Mouse (Mus musculus) heart, postnatal 14 days (tissue): ENCODE measurements around the gene Men1. TPM values are rescaled to one million over a fixed set of nuclear protein-coding genes. Genes with fewer than 3 reads are reported as not detected.
A peak's percentile ranks its signal among the peaks of the same experiment; 100 is the strongest.

Experiments
- DNase-seq, 2 experiments: peaks; one replicate each; pipeline ENCODE4 v3.0.0; 2021 to 2022
- intact Hi-C: fragments of 180-260 bp; cut with DNase I; formaldehyde crosslinking; loops from one replicate; pipeline ENCODE4 v1.15.1; 2025
- total RNA-seq, 2 experiments: library from RNA; stranded (reverse); gene quantifications; 2 replicates each; pipeline ENCODE4 v1.2.3; 2021

Gene Men1
- total RNA-seq, 2 experiments from 2014 or later: 18.2 to 18.5 TPM

DNA sequence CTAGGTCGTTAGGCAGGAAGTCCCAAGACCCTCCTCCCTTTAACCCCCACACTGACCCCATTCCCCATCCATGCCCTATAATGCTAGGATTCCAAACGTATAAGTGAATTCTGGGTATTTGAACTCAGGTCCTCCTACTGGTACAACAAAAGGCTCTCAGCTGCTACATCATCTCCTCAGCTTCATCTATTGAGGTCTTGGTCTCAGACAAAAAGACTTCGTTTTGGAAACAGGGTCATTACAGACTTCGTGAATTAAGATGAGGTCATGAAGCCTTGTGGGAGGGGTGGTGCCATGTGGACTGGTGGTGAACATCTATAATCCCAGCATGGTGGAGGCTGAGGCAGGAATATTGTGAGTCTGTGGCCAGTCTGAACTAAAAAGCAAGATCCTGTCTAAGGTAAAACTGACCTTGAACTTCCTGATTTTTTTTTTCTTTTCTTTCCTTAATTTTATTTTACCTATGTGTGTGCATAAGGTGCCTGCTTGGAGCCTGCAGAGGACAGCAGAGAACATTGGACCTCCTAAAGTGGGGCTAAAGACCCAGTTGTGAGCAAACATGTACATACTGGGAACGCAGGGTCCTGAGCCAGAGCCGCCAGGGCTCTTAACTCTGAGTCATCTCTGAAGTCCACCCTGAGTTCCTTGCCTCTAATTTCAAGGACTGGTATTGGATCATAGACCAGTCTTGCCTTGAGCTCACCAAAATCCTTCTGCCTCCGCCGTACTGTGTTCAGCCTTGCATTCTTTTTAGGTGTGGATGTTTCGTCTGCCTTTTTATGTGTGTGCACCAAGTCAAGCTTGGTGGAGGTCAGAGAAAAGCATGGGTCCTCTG is 801 bp upstream of the Men1 start:
- no peak for DNase-seq
- intact Hi-C loops: loop anchor here (5.0 to 10.0 kb wide), 3 partner anchors 207 to 372 kb away; partner anchors contain the start of genes Pola2, Snx15, Tm7sf2 and Znhit2

DNA sequence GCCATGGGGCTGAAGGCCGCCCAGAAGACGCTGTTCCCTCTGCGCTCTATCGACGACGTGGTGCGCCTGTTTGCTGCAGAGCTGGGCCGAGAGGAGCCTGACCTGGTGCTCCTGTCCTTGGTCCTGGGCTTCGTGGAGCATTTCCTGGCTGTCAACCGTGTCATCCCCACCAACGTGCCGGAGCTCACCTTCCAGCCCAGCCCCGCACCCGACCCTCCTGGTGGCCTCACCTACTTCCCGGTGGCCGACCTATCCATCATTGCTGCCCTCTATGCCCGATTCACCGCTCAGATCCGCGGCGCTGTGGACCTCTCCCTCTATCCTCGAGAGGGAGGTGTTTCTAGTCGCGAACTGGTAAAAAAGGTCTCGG is 664 bp downstream of the Men1 start:
- intact Hi-C loops: loop anchor here (10.0 kb wide), 1 partner anchor 271 kb away; the partner anchor contains the start of genes Tm7sf2 and Znhit2

DNA sequence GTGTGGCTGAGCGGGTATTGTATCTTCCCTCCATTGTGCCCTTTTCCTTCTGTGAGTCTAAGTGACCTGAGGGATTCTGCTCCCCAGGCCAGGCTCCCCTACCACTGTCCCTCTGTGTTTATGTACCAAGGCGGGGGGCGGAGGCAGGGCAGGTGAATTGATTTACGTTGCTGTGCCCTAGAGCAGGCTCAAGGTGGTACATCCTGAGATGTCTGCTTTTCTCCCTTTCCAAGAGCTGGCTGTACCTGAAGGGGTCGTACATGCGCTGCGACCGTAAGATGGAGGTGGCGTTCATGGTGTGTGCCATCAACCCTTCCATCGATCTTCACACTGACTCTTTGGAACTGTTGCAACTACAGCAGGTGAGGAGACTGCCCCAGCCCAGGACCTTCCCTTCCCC is 2.1 kb downstream of the Men1 start:
- intact Hi-C loops: loop anchor here (10.0 kb wide), 1 partner anchor 272 kb away; the partner anchor contains the start of genes Tm7sf2 and Znhit2
- no peak for DNase-seq

More for the DNA sequence above, 664 bp downstream of the Men1 start:
- peak in 1 of 2 experiments; percentile 37 for DNase-seq

DNA sequence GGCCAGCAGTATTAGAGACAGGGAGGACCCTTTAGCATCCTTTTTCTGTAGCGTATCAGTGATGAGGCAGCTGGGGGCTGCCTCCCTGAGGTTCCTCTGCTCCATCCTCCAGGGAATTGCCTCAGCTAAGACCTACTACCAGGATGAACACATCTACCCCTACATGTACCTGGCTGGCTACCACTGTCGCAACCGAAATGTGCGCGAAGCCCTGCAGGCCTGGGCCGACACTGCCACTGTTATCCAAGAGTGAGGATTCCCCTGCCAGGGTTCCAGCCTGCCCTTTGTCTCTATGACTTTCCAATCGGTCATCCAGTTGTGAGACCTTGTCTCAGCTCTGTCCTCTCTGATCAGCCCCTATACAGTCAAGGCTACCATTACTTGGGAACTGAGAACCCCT is 3.4 kb downstream of the Men1 start:
- DNase-seq: no peak
- intact Hi-C loops: loop anchor here (10.0 kb wide), 1 partner anchor 273 kb away; the partner anchor contains the start of genes Tm7sf2 and Znhit2

DNA sequence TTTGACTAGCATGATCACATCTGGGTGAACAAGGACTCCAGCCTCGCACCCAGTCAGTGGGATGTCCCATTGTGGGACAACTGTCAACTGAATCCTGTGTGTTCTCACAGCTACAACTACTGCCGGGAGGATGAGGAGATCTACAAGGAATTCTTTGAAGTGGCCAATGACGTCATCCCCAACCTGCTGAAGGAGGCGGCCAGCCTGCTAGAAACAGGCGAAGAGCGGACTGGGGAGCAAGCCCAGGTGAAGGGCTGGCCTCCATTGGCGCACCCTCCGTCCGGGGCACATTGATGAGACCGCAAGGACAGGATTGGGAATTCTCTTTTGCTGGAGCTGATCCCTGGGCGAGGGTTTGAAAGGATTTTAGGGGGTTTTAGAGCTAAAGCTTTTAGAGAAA is 3.9 kb downstream of the Men1 start:
- intact Hi-C loops: loop anchor here (10.0 kb wide), 1 partner anchor 274 kb away; the partner anchor contains the start of genes Tm7sf2 and Znhit2
- DNase-seq: no peak

DNA sequence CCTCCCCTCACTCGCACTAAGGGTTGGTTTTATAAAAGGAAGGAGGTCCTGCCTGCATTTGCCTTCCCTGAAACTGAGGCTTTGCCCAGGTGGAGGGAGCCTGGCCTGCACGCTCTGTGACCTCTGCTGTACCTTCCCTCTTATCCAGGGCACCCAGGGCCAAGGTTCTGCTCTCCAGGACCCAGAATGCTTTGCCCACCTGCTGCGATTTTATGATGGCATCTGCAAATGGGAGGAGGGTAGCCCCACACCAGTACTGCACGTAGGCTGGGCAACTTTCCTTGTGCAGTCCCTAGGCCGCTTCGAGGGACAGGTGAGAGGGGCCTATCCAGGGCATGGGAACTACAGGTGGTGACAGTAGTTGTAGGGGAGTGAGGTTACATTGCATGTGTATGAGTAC is 4.4 kb downstream of the Men1 start:
- DNase-seq: no peak
- intact Hi-C loops: loop anchor here (10.0 kb wide), 1 partner anchor 274 kb away; the partner anchor contains the start of genes Tm7sf2 and Znhit2

DNA sequence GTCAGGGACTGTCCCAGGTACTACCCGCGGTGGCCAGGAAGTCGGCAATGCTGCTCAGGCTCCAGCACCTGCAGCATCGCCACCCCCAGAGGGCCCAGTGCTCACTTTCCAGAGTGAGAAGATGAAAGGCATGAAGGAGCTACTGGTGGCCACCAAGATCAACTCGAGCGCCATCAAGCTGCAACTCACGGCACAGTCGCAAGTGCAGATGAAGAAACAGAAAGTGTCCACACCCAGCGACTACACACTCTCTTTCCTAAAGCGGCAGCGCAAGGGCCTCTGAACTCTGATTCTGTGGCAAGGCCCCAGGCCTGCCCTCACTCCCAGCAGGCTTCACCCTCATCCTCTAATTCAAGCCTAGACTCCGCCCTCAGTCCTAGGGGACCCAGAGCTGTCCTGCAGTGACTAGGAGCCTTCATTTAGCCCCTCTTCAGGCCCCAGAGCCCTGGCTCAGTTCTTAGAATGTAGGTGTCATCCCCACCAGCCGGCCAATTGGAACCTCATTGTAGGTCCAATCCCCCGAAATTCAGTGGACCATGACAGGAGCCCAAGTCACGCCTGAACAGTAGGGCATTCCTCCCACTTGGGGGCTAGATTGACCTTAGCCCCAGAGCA is 5.2 kb downstream of the Men1 start:
- DNase-seq: peak; percentile 55 to 61
- intact Hi-C loops: loop anchor here (10.0 kb wide), 2 partner anchors 275 to 845 kb away; partner anchors contain the start of genes Cfl1, Tm7sf2 and Znhit2

DNA sequence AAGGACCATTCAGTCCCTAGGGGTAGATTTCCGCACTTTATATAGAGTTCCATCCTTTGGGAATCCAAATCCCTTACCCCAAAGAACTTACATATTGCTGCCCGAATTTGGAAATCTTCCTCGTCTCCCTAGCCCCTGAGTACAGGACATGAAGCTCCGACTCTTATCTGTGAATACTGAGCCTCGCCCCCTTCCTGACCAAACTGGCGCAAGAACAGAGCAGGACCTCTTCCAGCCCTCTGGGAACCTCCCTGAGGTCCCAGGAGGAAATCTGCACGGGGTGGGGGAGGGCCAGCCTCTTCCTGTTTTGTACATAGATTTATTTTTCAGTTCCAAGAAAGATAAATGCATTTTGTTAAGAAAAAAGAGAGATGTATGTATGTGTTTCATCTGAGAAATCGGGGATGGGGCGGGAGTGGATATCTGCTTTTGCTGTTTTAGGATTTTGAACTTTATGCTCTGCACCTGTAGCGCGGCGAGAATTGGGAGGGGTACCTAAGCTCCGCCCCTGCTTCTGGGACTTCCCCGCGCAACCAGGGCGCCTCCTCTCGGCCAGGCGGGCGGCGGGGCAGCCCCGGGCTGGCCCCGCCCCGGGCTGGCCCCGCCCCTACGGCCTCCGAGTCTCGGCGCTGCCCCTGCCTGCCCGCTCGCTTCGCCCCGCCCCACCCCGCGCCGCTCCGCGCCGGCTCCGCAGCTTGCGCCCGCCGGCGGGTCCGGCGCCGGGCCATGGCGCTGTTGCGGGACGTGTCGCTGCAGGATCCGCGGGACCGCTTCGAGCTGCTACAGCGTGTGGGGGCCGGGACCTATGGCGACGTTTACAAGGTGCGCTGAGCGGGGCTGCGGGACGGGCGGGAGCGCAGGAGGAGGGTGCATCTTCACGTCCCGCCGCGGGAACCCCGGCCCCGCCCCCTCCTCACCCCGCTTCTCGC is 6.0 kb downstream of the Men1 start, which contains the start of gene Map4k2:
TSS of gene Map4k2 (plus strand) at position 612 of the 929 bp plus-strand sequence.
- DNase-seq: peak; percentile 92 to 95
- intact Hi-C loops: loop anchor here (10.0 kb wide), 1 partner anchor 846 kb away; the partner anchor contains the start of gene Cfl1

DNA sequence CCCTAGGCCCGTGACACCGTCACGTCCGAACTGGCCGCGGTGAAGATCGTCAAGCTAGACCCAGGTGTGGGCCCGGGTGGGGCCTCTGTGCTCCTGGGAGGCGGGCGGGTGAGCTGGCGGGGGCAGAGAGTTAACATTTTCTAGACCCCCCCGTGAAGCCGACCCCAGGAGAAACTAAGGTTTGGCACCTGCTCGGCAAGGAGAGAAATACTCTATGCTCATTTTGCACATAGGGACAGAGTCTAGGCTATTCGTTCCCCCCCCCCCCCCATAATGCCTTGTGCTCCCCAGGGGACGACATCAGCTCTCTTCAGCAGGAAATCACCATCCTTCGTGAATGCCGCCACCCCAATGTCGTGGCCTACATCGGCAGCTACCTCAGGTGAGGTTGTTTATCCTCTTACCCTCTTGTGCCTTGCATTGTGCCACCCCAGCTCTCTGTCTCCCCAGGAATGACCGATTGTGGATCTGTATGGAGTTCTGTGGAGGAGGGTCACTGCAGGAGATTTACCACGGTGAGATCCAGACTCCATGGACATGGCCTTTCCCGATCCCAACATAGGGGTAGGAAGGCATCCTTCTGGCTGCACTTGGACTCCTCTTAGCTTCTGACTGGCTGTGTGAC is 6.8 kb downstream of the Men1 start:
- intact Hi-C loops: loop anchor here (10.0 kb wide), 1 partner anchor 847 kb away; the partner anchor contains the start of gene Cfl1
- no peak for DNase-seq

DNA sequence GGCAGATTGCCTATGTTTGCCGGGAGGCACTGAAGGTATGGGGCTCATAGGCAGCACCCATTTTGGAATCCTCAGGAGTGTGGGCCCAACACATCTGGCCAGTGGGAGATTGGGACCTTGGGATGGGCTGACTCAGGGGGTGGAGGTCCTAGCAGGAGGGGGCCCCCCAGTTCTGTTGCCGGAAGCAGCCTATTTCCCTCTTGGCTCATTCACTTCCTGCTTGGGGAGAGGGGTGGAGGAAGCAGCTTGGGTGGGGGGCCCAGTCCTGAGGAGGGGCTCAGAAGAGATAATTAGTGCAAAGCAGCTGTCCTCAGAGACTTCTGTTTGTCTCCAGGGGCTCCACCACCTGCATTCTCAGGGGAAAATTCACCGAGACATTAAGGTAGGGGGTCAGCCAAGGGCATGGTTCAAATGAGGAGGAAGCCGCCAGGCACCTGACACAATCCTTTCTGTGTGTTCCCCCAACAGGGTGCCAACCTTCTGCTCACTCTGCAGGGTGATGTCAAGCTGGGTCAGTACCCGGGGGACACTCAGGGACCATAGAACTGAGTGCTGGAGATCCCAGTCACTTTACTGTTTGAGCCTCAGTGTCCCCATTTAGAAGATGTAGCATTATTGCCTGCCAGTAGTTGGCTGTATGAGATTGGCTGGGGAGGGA is 7.6 kb downstream of the Men1 start:
- DNase-seq: no peak
- intact Hi-C loops: loop anchor here (10.0 kb wide), 1 partner anchor 848 kb away; the partner anchor contains the start of gene Cfl1

DNA sequence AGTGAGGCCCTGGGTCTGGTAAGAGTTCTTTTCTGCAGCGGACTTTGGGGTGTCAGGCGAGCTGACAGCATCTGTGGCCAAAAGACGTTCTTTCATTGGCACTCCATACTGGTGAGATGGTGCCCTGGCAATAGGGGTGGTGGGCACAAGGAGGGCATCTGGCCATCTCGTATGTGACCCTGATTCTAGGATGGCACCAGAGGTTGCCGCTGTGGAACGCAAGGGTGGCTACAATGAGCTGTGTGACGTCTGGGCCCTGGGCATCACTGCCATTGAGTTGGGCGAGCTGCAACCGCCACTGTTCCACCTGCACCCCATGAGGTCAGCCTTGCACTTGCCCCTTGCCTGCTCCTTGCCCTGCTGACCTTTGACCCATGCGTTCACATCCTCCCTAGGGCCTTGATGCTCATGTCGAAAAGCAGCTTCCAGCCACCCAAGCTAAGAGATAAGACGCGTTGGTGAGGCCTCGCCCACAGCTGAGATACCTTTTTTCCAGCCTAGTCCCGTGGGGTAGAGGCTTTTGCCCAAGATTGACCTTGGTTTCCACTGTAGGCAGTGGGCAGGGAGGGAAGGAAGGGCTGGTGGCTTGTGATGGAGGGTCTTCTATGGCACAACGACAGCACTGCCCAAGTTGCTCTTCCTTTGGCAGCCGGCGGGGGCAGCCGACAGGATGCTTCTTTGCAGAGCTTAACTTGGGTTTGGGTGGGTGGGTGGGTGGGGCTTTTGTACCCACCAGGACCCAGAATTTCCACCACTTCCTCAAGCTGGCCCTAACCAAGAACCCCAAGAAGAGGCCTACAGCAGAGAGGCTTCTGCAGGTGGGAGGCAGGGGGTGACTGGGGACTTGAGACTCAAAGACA is 8.5 kb downstream of the Men1 start:
- intact Hi-C loops: loop anchor here (10.0 kb wide), 1 partner anchor 848 kb away; the partner anchor contains the start of gene Cfl1
- no peak for DNase-seq

DNA sequence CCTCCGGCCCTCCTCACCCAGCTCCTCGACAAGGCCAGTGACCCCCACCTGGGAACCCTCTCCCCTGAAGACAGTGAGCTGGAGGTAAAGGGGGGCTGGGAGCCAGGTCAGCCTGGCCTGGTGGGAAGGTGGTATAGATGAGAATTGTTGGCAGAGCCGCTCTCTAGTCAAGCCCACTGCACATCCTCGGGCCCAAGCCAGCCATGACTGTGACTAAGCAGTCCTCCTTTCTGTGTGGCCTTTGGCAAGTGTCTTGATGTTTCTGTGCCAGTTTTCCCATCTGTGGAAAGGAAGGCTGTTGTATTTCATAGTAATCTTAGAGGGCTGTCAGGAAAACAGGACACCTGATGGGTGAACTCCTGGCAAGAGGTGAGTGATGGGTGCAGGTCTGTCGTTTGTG is 9.2 kb downstream of the Men1 start:
- no peak for DNase-seq
- intact Hi-C loops: loop anchor here (2.0 to 10.0 kb wide), 2 partner anchors 15 to 849 kb away; partner anchors contain the start of gene Cfl1

DNA sequence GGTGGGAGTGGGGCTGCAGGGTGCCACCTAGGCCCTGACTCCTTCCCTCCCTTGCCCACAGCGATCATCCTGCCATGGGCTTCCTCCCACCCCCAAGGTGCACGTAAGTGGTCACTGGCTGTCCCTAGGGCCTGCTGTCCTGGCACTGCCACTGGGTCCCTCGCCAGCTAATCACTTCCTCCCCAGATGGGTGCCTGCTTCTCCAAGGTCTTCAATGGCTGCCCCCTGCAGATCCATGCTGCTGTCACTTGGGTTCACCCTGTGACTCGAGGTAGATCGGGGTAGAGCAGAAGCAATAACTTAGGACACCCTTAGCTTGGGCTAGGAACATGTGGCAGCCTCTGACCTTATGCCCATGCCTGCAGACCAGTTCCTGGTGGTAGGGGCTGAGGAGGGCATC is 11.2 kb downstream of the Men1 start:
- DNase-seq: no peak
- intact Hi-C loops: loop anchor here (10.0 kb wide), 1 partner anchor 851 kb away; the partner anchor contains the start of gene Cfl1

DNA sequence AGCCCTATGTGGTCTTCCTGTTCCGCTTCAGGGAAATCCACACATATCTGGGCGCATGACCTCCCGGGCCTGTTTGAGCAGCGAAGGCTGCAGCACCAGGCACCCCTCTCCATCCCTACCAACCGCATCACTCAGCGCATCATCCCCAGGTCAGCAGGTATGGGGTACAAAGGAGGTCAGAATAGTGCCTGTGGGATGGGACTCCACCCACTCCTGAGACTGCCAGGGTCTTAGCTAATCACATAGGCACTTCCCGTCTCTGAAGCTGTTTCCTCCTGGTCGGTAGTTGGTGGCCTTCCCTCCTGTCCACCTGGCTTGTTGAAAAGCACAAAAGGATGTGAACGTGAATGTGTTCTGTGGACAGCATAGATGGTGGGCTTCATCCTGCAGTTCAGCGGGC is 11.9 kb downstream of the Men1 start:
- intact Hi-C loops: loop anchor here (10.0 kb wide), 1 partner anchor 852 kb away; the partner anchor contains the start of gene Cfl1
- no peak for DNase-seq

DNA sequence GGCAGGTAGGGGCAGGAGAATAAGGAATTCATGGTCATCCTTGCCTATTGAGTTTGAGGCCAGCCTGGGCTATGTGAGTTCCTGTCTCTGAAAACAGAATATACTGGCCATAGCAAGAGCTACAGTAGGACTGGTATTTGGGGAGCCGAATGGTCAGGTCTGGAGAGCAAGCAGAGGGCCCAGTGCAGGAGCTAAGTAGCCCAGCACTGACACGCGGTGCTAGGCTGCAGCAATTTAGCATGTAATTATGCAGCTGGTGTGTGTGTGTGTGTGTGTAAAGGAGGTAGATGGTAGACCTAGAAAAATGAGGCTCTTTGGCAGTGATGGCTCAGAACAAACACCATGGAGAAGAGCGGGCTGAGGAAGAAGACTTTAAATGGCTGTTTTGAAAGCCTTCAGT is 12.8 kb downstream of the Men1 start:
- DNase-seq: no peak
- intact Hi-C loops: loop anchor here (10.0 kb wide), 1 partner anchor 853 kb away; the partner anchor contains the start of gene Cfl1

DNA sequence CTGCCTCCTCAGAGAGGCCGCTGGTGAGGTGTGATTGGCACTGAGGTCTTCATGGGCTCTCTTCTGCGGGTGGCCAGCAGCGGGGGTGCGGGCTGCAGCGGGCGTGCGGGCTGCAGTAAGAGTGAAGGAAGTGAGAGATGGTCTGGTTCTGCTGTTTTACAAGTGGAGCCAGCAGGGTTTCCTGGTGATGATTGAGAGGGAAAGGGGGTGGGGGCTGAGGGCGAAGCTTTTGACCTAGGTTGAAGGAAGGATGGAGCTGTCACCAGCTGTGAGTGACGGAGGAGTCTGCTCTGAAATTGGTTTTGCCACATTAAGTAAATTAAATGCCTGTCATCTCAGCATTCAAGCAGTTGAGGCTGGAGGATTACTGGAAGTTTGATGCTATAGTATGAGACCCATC is 13.9 kb downstream of the Men1 start:
- no peak for DNase-seq
- intact Hi-C loops: loop anchor here (10.0 kb wide), 1 partner anchor 854 kb away; the partner anchor contains the start of gene Cfl1

DNA sequence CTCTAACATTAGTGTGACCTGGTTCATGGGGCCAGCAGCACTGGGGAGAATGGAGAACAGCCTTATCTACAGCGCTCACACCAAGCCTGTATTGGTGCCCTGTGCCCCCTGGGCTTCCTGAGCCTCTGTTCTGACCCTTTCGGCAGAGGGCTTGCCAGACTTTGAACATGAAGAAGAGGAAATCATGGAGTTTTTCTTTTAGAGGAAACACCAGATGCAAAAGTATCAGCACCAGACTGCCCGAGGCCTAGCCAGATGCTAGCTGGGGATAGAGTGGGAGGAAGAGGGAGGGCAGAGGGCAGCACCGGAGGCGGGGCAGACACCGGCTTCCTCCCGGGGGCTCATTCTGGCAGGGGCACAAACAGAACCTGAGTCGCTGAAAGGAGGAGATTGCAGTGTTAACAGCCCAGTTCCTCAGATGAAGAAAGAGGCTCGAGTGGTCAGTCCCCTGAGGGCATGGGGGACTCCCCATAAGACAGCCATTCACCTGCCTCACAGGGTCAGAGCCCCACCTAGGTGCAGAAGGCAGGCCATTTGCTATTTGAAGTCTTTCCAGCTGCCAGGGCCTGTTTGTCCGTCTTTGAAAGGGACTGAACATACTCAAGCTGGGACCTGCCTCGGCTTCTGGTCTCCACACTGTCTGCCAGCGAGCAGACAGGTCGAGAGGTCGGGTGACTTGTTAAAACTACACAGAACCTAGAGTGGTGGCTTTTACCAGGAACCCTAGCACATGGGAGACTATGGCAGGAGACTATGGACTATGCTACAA is 14.6 kb downstream of the Men1 start:
- DNase-seq: no peak
- intact Hi-C loops: loop anchor here (10.0 kb wide), 1 partner anchor 855 kb away; the partner anchor contains the start of gene Cfl1
